Mouse (Mus musculus): ENCODE data around the gene Hip1.

GRCm38 (mm10) chr5:135502027-135502426 lies 42.9 kb downstream of the Hip1 start:
- no peak for TF ChIP-seq POLR2A (IDR thresholded peaks at IDR 0.05; ENCODE audit: low read depth, low read length)
- no peak for TF ChIP-seq CTCF (IDR thresholded peaks at IDR 0.05; ENCODE audit: extremely low read depth, insufficient read length, insufficient replicate concordance, low read depth, low read length)
